Mouse (Mus musculus): ENCODE data around the gene Mpp1.

GRCm38 (mm10) chrX:75125606-75126005, 5.2 kb downstream of the Mpp1 start:
- no peak for TF ChIP-seq EP300 (IDR thresholded peaks at IDR 0.05; ENCODE audit: low read depth)
- no peak for TF ChIP-seq CTCF (IDR thresholded peaks at IDR 0.05; ENCODE audit: low read depth)
